Mouse (Mus musculus): ENCODE data around the gene Fam213a. TPM values are rescaled to one million over a fixed set of nuclear protein-coding genes. Genes with fewer than 3 reads are reported as not detected.

Fam213a gene
- total and polyA plus RNA-seq, 2 experiments from 2014 or later = 9.4 to 25.7 TPM

- ATAC-seq (ENCODE audit: insufficient read depth, low read depth) = no peak
- 0 out of 2 replicates have a peak, but pooled peaks cover 5% of the 10 kb centered on the region for H3K4me1 ChIP-seq (ENCODE audit: control insufficient read depth, insufficient read depth)
- no peak overlapping the region for H3K9ac ChIP-seq (replicated peaks; ENCODE audit: low read depth, low read length)
- no peaks in the 10 kb centered on the region for H3K27me3 ChIP-seq (ENCODE audit: control insufficient read depth, insufficient read depth, low read length)
- H3K4me2 ChIP-seq (ENCODE audit: low read depth, low read length) = no peak overlapping the region
- H3K36me3 ChIP-seq (replicated peaks; ENCODE audit: control insufficient read depth, insufficient read depth, low read length) = no peaks in the 10 kb centered on the region
- H3K9me3 ChIP-seq (replicated peaks; ENCODE audit: control insufficient read depth, low read length) = no peaks in the 10 kb centered on the region
- WGBS = 70% methylated on average over 2 of the region's 2 CpGs
- H3K27ac ChIP-seq (ENCODE audit: low read depth) = no peak overlapping the region
- no peak for TF ChIP-seq EP300 (IDR thresholded peaks at IDR 0.05; ENCODE audit: low read depth)
- TF ChIP-seq CTCF (IDR thresholded peaks at IDR 0.05; ENCODE audit: low read depth) = no peak
- DNase-seq (ENCODE audit: low spot score) = no peak
- H3K4me3 ChIP-seq (ENCODE audit: low read depth, low read length) = no peak overlapping the region
Observed at GRCm38 (mm10) chr14:41025087-41025486, 11.5 kb upstream of the Fam213a start.

DNA sequence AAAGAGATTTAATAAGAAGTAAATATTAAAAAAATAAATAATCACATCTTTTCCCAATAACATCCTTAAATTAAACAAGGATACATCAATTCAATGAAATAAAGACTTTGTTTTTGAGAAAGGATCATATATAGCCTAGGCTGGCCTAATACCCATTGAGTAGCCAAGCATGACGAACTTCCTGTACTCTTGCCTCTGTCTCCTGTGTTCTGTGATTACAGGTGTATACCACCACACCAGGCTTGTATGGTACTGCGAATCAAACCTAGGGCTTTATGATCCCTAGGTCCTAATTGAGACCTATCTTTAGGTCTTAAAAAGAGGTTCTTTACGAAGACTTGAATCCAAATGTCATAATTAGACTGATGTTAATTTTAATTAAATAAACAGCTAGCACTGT, 7.7 kb upstream of the Fam213a start:
- Histone ChIP-seq H3K27ac (ENCODE audit: low read depth) (no peak overlapping the region), H3K4me2 (ENCODE audit: low read depth, low read length) (no peak overlapping the region), H3K9me3 (replicated peaks; ENCODE audit: control insufficient read depth, low read length) (no peaks in the 10 kb centered on the region), H3K36me3 (replicated peaks; ENCODE audit: control insufficient read depth, insufficient read depth, low read length) (no peaks in the 10 kb centered on the region), H3K9ac (replicated peaks; ENCODE audit: low read depth, low read length) (no peak overlapping the region), H3K27me3 (ENCODE audit: control insufficient read depth, insufficient read depth, low read length) (no peaks in the 10 kb centered on the region), H3K4me1 (ENCODE audit: control insufficient read depth, insufficient read depth) (peaks cover 18% of the 10 kb centered on the region; the same call in 1 of the 2 replicates), H3K4me3 (ENCODE audit: low read depth, low read length) (no peak overlapping the region)
- TF ChIP-seq CTCF (IDR thresholded peaks at IDR 0.05; ENCODE audit: low read depth) (no peak), EP300 (IDR thresholded peaks at IDR 0.05; ENCODE audit: low read depth) (no peak)
- 89% methylated on average over 3 of the region's 3 CpGs for WGBS
- ATAC-seq (ENCODE audit: insufficient read depth, low read depth) = no peak
- no peak for DNase-seq (ENCODE audit: low spot score)

GRCm38 (mm10) chr14:41017460-41017859, 3.9 kb upstream of the Fam213a start:
- 4% methylated on average over 5 of the region's 5 CpGs for WGBS

DNA sequence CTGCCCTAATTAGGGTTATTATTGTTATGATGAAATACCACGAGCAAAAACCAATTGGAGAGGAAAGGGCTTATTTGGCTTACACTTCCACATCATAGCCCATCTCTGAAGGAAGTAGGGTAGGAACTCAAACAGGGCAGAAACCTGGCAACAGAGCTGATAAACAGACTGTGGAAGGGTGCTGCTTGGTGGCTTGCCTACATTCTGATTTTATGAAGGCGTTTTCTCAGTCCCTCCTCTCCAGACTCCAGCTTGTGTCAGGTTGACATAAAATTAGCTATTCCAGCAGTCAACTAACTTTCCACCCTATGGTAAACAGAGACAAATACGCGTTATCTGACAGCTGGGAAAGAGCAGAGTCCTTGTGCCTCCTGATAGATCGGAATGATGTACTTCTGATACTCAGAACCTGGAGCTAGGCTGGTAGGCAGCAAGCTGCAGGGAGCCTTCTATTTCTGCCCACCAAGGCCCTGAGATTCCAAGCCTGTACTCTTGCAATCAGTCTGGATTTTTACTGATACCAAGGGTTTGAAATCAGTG, 1.2 kb upstream of the Fam213a start:
- TF ChIP-seq EP300 (IDR thresholded peaks at IDR 0.05; ENCODE audit: low read depth) (no peak), CTCF (IDR thresholded peaks at IDR 0.05; ENCODE audit: low read depth) (no peak)
- H3K36me3 ChIP-seq (replicated peaks; ENCODE audit: control insufficient read depth, insufficient read depth, low read length) = no peaks in the 10 kb centered on the region
- 56% methylated on average over 5 of the region's 5 CpGs for WGBS

More at GRCm38 (mm10) chr14:41017460-41017859, 3.9 kb upstream of the Fam213a start:
- TF ChIP-seq EP300 (IDR thresholded peaks at IDR 0.05; ENCODE audit: low read depth) = no peak
- no peaks in the 10 kb centered on the region for H3K36me3 ChIP-seq (replicated peaks; ENCODE audit: control insufficient read depth, insufficient read depth, low read length)
- peak overlapping the region; percentile 43 for H3K4me2 ChIP-seq (ENCODE audit: low read depth, low read length)
- ATAC-seq (ENCODE audit: insufficient read depth, low read depth) (no peak), DNase-seq (ENCODE audit: low spot score) (peak; percentile 13)
- no peak overlapping the region for H3K9ac ChIP-seq (replicated peaks; ENCODE audit: low read depth, low read length)
- H3K27me3 ChIP-seq (ENCODE audit: control insufficient read depth, insufficient read depth, low read length) = no peaks in the 10 kb centered on the region
- H3K27ac ChIP-seq (ENCODE audit: low read depth) = no peak overlapping the region
- no peak overlapping the region for H3K4me3 ChIP-seq (ENCODE audit: low read depth, low read length)
- H3K4me1 ChIP-seq (ENCODE audit: control insufficient read depth, insufficient read depth) = peaks cover 17% of the 10 kb centered on the region; the same call in 1 of the 2 replicates
- H3K9me3 ChIP-seq (replicated peaks; ENCODE audit: control insufficient read depth, low read length) = no peaks in the 10 kb centered on the region

GRCm38 (mm10) chr14:41013143-41013542, 445 bp downstream of the Fam213a start:
- no peaks in the 10 kb centered on the region for H3K9me3 ChIP-seq (replicated peaks; ENCODE audit: control insufficient read depth, low read length)
- H3K4me3 ChIP-seq (ENCODE audit: low read depth, low read length) = peak overlapping the region; percentile 59
- no peak for DNase-seq (ENCODE audit: low spot score)
- 16% methylated on average over 9 of the region's 9 CpGs for WGBS
- H3K27me3 ChIP-seq (ENCODE audit: control insufficient read depth, insufficient read depth, low read length) = no peaks in the 10 kb centered on the region
- no peaks in the 10 kb centered on the region for H3K36me3 ChIP-seq (replicated peaks; ENCODE audit: control insufficient read depth, insufficient read depth, low read length)
- H3K4me1 ChIP-seq (ENCODE audit: control insufficient read depth, insufficient read depth) = peaks cover 17% of the 10 kb centered on the region; the same call in 1 of the 2 replicates
- H3K4me2 ChIP-seq (ENCODE audit: low read depth, low read length) = peak overlapping the region; percentile 95
- peak overlapping the region; percentile 67 for H3K9ac ChIP-seq (replicated peaks; ENCODE audit: low read depth, low read length)
- no peak for ATAC-seq (ENCODE audit: insufficient read depth, low read depth)
- H3K27ac ChIP-seq (ENCODE audit: low read depth) = no peak overlapping the region
- TF ChIP-seq EP300 (IDR thresholded peaks at IDR 0.05; ENCODE audit: low read depth) (no peak), CTCF (IDR thresholded peaks at IDR 0.05; ENCODE audit: low read depth) (no peak)

More for the DNA sequence above, 1.2 kb upstream of the Fam213a start:
- no peak for DNase-seq (ENCODE audit: low spot score)
- no peak overlapping the region for H3K4me2 ChIP-seq (ENCODE audit: low read depth, low read length)
- H3K9me3 ChIP-seq (replicated peaks; ENCODE audit: control insufficient read depth, low read length) = no peaks in the 10 kb centered on the region
- H3K27me3 ChIP-seq (ENCODE audit: control insufficient read depth, insufficient read depth, low read length) = no peaks in the 10 kb centered on the region
- no peak overlapping the region for H3K4me3 ChIP-seq (ENCODE audit: low read depth, low read length)
- H3K4me1 ChIP-seq (ENCODE audit: control insufficient read depth, insufficient read depth) = peaks cover 17% of the 10 kb centered on the region; the same call in 1 of the 2 replicates
- no peak overlapping the region for H3K27ac ChIP-seq (ENCODE audit: low read depth)
- ATAC-seq (ENCODE audit: insufficient read depth, low read depth) = no peak
- no peak overlapping the region for H3K9ac ChIP-seq (replicated peaks; ENCODE audit: low read depth, low read length)

- Histone ChIP-seq H3K9ac (replicated peaks; ENCODE audit: low read depth, low read length) (no peak overlapping the region), H3K4me3 (ENCODE audit: low read depth, low read length) (no peak overlapping the region), H3K4me2 (ENCODE audit: low read depth, low read length) (no peak overlapping the region), H3K27me3 (ENCODE audit: control insufficient read depth, insufficient read depth, low read length) (no peaks in the 10 kb centered on the region), H3K9me3 (replicated peaks; ENCODE audit: control insufficient read depth, low read length) (no peaks in the 10 kb centered on the region), H3K36me3 (replicated peaks; ENCODE audit: control insufficient read depth, insufficient read depth, low read length) (no peaks in the 10 kb centered on the region), H3K4me1 (ENCODE audit: control insufficient read depth, insufficient read depth) (peaks cover 8% of the 10 kb centered on the region; the same call in 1 of the 2 replicates), H3K27ac (ENCODE audit: low read depth) (no peak overlapping the region)
- no peak for DNase-seq (ENCODE audit: low spot score)
- WGBS = 66% methylated on average over 3 of the region's 3 CpGs
- no peak for TF ChIP-seq CTCF (IDR thresholded peaks at IDR 0.05; ENCODE audit: low read depth)
- no peak for TF ChIP-seq EP300 (IDR thresholded peaks at IDR 0.05; ENCODE audit: low read depth)
- no peak for ATAC-seq (ENCODE audit: insufficient read depth, low read depth)
Observed at GRCm38 (mm10) chr14:41011916-41012315, 1.7 kb downstream of the Fam213a start.
